Mouse (Mus musculus) Patski (cell line): ENCODE measurements around the gene Ptpn5. TPM values are rescaled to one million over a fixed set of nuclear protein-coding genes. Genes with fewer than 3 reads are reported as not detected.

ENCODE experiments used
- ATAC-seq: fragments of 100-300 bp; one replicate; pipeline ENCODE4 v1.8.0; 2021
- CTCF ChIA-PET: fragments of 350-600 bp; sonication (Branson Sonifier 250); formaldehyde crosslinking; loops from one replicate; lab custom pipeline; 2022; ENCODE audit warnings: inconsistent platforms; lab: Charles Lee
- POLR2A ChIA-PET: fragments of 350-600 bp; sonication (Branson Sonifier 250); formaldehyde crosslinking; loops from one replicate; lab custom pipeline; 2022; ENCODE audit warnings: antibody characterized with exemption, inconsistent platforms; lab: Charles Lee
- DNase-seq: peaks from one replicate; pipeline ENCODE4 v3.0.0-alpha.2; 2011; ENCODE audit warnings: low read depth, low spot score
- H3K27me3 ChIP-seq: fragments of 371-371 bp; one replicate; pipeline ENCODE4 v1.5.1; 2021
- CTCF ChIP-seq: fragments of 100-300 bp; IDR thresholded peaks from one replicate; pipeline ENCODE4 v1.5.1; 2021
- in situ Hi-C: fragments of 300-500 bp; cut with MboI; formaldehyde crosslinking; loops from 3 replicates; pipeline ENCODE4 v1.11.1; 2018; ENCODE audit warnings: low pct_unique_long_range_greater_than_20kb, mixed read lengths
- polyA plus RNA-seq: library from polyadenylated mRNA; unstranded; gene quantifications from one replicate; pipeline ENCODE4 v1.2.3, GENCODE M21; 2021

Gene Ptpn5
- polyA plus RNA-seq = 0.18 TPM

- peaks cover 23% of the 10 kb centered on the region for H3K27me3 ChIP-seq
- DNase-seq (no peak), ATAC-seq (no peak)
- ChIA-PET POLR2A (no interaction called here), CTCF (interaction anchor here (1.0 to 1.5 kb wide), 2 partner anchors 13 to 17 kb away, joined by 3 read pairs; no protein-coding TSS in a partner anchor)
- in situ Hi-C loops = no loop called here
- no peak for TF ChIP-seq CTCF
Measured at GRCm38 (mm10) chr7:47133331-47133730, at the start of gene Ptpn5. Gene Ptpn5 (minus strand): TSS chr7:47133684.

DNA sequence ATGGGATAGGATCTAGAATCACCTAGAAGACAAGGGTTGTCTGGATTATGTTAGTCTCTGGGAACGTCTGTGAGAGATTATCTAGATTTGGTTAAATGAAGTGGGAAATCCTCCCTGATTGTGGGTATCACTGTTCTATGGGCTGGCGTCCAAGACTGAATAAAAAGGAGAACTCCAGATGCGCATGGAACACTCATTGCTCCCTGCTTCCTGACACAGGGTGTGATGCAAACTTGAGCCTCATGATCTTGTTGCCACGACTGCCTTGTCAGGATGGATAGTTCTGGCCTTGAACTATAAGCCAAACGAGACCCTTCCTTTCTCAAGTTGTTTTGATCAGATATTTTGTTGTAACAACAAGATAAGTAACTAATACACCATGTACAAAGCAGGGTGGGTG is 37.3 kb upstream of the Ptpn5 start:
- in situ Hi-C loops = loop anchor here (5.0 kb wide), 1 partner anchor 646 kb away; no protein-coding TSS in a partner anchor
- CTCF ChIA-PET = no interaction called here
- H3K27me3 ChIP-seq = peaks cover 7% of the 10 kb centered on the region
- POLR2A ChIA-PET = no interaction called here
- no peak for ATAC-seq
- DNase-seq = no peak
- TF ChIP-seq CTCF = no peak

DNA sequence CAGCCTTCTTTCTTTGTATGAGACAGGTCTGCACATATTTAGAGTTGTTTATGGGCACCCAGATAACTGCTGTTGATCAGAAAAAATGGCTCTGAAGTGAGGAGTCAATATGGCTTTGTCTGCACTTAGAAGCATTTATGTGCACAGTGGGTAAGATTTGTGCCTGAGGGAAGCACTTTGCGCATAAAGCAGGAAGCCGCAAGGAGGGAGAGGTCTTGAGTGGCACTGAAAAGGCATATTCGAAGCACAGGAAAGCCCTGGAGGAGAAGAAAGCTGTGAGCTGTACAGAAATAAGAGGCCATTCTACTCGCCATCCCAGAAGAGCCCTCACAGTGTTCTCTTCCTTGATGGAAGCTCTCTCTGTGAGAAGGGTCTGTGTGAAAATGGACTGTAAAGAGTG is 31.5 kb upstream of the Ptpn5 start:
- POLR2A ChIA-PET = no interaction called here

DNA sequence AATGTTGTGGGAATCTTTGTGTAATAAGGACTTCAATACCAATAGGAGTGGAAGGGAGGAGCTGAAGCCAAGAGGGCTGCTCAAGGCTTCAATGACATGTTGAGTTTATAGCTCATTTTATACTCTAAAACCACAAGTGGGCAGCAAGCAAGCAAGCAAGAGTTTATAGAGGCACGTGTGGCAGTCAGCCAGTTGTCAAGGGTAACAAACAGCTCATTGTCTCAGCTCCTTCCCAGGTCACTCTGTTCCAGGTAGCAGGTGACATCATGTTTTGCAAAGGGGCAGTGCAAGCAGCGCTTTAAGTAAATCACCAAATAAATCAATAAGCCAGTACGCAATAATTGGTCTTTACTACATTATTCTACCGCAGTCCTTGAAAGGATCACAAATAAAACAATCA is 29.7 kb upstream of the Ptpn5 start:
- TF ChIP-seq CTCF = no peak
- ChIA-PET POLR2A (no interaction called here), CTCF (interaction anchor here (0.9 kb wide), 1 partner anchor 13 kb away, joined by 3 read pairs; no protein-coding TSS in a partner anchor)
- in situ Hi-C loops = no loop called here
- ATAC-seq (no peak), DNase-seq (no peak)
- no peaks in the 10 kb centered on the region for H3K27me3 ChIP-seq

More for the DNA sequence above, 31.5 kb upstream of the Ptpn5 start:
- DNase-seq (no peak), ATAC-seq (no peak)
- CTCF ChIA-PET = interaction anchor here (1.6 kb wide), 1 partner anchor 14 kb away, joined by 4 read pairs; no protein-coding TSS in a partner anchor
- peaks cover 2% of the 10 kb centered on the region for H3K27me3 ChIP-seq
- TF ChIP-seq CTCF = no peak
- in situ Hi-C loops = no loop called here

GRCm38 (mm10) chr7:47158451-47158850 is 25.0 kb upstream of the Ptpn5 start:
- CTCF ChIA-PET = no interaction called here
- in situ Hi-C loops = no loop called here
- peaks cover under 1% of the 10 kb centered on the region for H3K27me3 ChIP-seq
- no peak for DNase-seq
- no peak for ATAC-seq
- no peak for TF ChIP-seq CTCF
- POLR2A ChIA-PET = interaction anchor here (0.7 kb wide), 1 partner anchor 623 kb away, joined by 6 read pairs; no protein-coding TSS in a partner anchor

- ChIA-PET POLR2A (interaction anchor here (0.7 kb wide), 1 partner anchor 623 kb away, joined by 6 read pairs; no protein-coding TSS in a partner anchor), CTCF (no interaction called here)
- ATAC-seq = no peak
- DNase-seq = no peak
- in situ Hi-C loops = no loop called here
- no peak for TF ChIP-seq CTCF
- H3K27me3 ChIP-seq = peaks cover 4% of the 10 kb centered on the region
Measured at GRCm38 (mm10) chr7:47157743-47158142, 24.3 kb upstream of the Ptpn5 start.

DNA sequence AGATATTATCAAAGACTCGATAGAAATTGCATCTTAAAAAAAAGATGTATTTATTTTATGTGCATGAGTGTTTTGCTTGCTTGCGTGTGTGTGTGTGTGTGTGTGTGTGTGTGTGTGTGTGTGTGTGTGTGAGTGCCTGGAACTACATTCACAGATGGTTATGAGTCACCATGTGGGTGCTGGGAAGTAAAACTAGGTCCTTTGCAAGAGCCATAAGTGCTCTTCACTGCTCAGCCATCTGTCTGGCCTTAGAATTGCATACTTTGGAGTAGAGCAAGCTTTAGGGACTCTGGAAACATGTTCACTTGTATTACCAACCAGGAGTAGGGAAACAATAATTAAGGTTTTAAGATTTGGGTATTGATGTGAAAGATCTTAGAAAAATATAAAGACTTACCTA is 22.4 kb upstream of the Ptpn5 start:
- DNase-seq (no peak), ATAC-seq (no peak)
- POLR2A ChIA-PET = interaction anchor here (0.7 kb wide), 1 partner anchor 37 kb away, joined by 6 read pairs; no protein-coding TSS in a partner anchor
- peaks cover 4% of the 10 kb centered on the region for H3K27me3 ChIP-seq
- CTCF ChIA-PET = no interaction called here
- in situ Hi-C loops = no loop called here
- no peak for TF ChIP-seq CTCF

- no peak for ATAC-seq
- POLR2A ChIA-PET = no interaction called here
- in situ Hi-C loops = no loop called here
Measured at GRCm38 (mm10) chr7:47155396-47155795, 21.9 kb upstream of the Ptpn5 start.

GRCm38 (mm10) chr7:47150420-47151061 is 17.1 kb upstream of the Ptpn5 start:
- DNase-seq = no peak
- ChIA-PET CTCF (interaction anchor here (0.8 to 1.8 kb wide), 8 partner anchors 9 to 132 kb away, joined by 3 to 8 read pairs (median 4); no protein-coding TSS in a partner anchor), POLR2A (no interaction called here)
- peak; percentile 73 for TF ChIP-seq CTCF
- peaks cover 4% of the 10 kb centered on the region for H3K27me3 ChIP-seq
- no peak for ATAC-seq
- in situ Hi-C loops = no loop called here

More at GRCm38 (mm10) chr7:47155396-47155795, 21.9 kb upstream of the Ptpn5 start:
- no peak for DNase-seq
- TF ChIP-seq CTCF = peak; percentile 21
- CTCF ChIA-PET = no interaction called here
- H3K27me3 ChIP-seq = peaks cover 4% of the 10 kb centered on the region

DNA sequence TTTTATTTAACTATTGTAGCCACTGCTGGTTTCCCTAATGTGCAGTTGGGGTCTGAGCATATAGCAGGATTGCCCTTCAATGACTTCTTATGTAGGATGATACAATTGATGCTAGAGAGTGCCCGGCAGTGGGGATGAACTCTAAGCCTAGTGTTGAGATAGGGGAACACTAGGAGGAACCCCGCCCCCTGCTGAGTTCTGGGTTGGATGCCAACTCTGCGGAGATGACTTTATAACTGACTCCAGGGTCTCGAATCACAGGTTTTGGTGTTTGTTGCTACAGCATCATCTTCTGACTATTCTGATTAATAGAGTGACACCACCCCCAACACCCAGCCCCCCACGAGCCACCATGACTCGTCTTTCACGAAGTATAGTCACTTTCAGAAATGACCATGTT is 14.8 kb upstream of the Ptpn5 start:
- H3K27me3 ChIP-seq = peaks cover 2% of the 10 kb centered on the region
- DNase-seq (no peak), ATAC-seq (no peak)
- in situ Hi-C loops = loop anchor here (5.0 kb wide), 3 partner anchors 66 to 186 kb away; no protein-coding TSS in a partner anchor
- ChIA-PET POLR2A (interaction anchor here (0.6 kb wide), 1 partner anchor 23 kb away, joined by 3 read pairs; no protein-coding TSS in a partner anchor), CTCF (interaction anchor here (0.8 to 2.1 kb wide), 2 partner anchors 14 to 126 kb away, joined by 4 to 8 read pairs; no protein-coding TSS in a partner anchor)
- no peak for TF ChIP-seq CTCF
